Mouse (Mus musculus) erythroblast, embryonic 14.5 days (primary cell): Measurements from ENCODE around the gene Inpp4a.

ENCODE experiments used
- GATA1 ChIP-seq: IDR thresholded peaks from 2 replicates; pipeline ENCODE4 v1.6.1; 2012; ENCODE audit warnings: low read length, inconsistent platforms, mixed read lengths
- TAL1 ChIP-seq: IDR thresholded peaks from 3 replicates; pipeline ENCODE4 v1.6.1; 2012; ENCODE audit warnings: low read length, inconsistent platforms, mixed read lengths

- TF ChIP-seq GATA1 (no peak), TAL1 (no peak)
Measured at GRCm38 (mm10) chr1:37342524-37342923, 42.9 kb downstream of the Inpp4a start.
